In the genomic region with DNA sequence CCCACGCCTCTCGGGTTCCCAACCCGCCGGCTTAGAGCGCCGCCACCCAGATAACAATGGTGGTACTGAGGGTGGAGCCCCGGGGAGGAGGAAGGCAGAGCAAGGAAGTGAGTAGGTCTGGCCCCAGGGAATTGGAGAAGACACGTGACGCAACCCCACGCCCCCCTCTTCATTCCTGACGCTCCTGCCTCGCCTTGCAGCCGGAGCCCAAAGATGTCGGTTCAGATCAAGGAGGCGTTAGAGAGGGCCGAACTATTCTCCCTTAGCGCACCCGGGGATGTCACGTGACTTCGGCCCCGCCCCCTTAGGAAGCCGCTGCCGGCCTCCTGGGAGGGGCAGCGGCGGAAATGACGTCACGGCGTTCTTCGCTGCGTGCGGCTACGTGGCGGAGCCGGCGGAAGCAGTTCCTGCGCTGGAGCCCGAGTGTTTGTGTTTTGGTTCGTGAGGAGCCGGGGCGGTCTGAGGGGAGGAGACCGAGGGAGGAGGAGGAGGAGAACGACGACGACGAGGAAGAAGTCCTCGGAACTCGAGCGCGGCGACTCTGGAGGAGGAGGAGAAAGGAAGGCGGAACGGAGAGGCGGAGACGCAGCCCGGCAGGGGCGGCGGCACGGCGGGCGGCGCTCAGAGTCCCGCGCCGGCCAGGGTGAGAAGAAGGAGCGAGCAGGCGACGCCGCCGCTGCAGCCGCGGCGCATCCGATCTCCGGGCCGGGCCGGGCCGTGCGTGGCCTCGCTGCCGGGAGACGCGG, we compare ENCODE assay signal across 8 mouse cellular contexts. TPM values are rescaled to one million over a fixed set of nuclear protein-coding genes. Genes with fewer than 3 reads are reported as not detected.
DNase-seq lines count a peak whose midpoint lies in the region; ATAC-seq and TF ChIP-seq lines count a peak whose summit lies in the region.

A gene (plus strand): TSS at position 377 of the 746 bp plus-strand sequence.

- H3K4me1 ChIP-seq in cortical plate, adult 2 months (ENCODE audit: control insufficient read depth, insufficient read depth, low read length): peaks cover 3% of the 10 kb centered on the region; the same call in 1 of the 2 replicates
- H3K4me1 ChIP-seq in megakaryocyte, embryonic 14.5 days: peaks cover 40% of the 10 kb centered on the region

- TF ChIP-seq POLR2A in cortical plate, adult 2 months (IDR thresholded peaks at IDR 0.05; ENCODE audit: extremely low read depth, insufficient read depth, low read length): peak; percentile 66

- peak within 1 kb of the TSS; percentile 91 for H3K27ac ChIP-seq in cortical plate, adult 2 months (ENCODE audit: insufficient read depth, low read length)

- H3K4me3 ChIP-seq in cortical plate, adult 2 months (ENCODE audit: insufficient read depth, low read length): peak within 1 kb of the TSS; percentile 55
- peak within 1 kb of the TSS; percentile 97 for H3K4me3 ChIP-seq in megakaryocyte, embryonic 14.5 days (replicated peaks)

- no peaks in the 10 kb centered on the region for H3K9me3 ChIP-seq in megakaryocyte, embryonic 14.5 days

- peak; percentile 98 to 99 for DNase-seq in gastrocnemius, adult 8-10 months (ENCODE audit: low spot score in 2 of 2)
- peak; percentile 90 for DNase-seq in hindlimb bud, embryonic 11.5 days (ENCODE audit: extremely low spot score, low read depth, low spot score)
- peak; percentile 96 to 99 for DNase-seq in left cerebral cortex, adult 8-10 months (ENCODE audit: low spot score in 2 of 2)
- DNase-seq in right cerebral cortex, postnatal 10 days (ENCODE audit: low spot score in 2 of 2): peak; percentile 99 to 100
- peak; percentile 100 for DNase-seq in urinary bladder, postnatal 25 days (ENCODE audit: low spot score)

- TF ChIP-seq CTCF in cortical plate, adult 2 months (IDR thresholded peaks at IDR 0.05; ENCODE audit: extremely low read depth, insufficient read depth, low read length): no peak

- H3K36me3 ChIP-seq in megakaryocyte, embryonic 14.5 days (replicated peaks; ENCODE audit: low read length): peaks cover 15% of the 10 kb centered on the region

- peak; percentile 92 for ATAC-seq in activated CD4-positive, CD25-positive, alpha-beta regulatory T cell, adult 4 months

- H3K27me3 ChIP-seq in megakaryocyte, embryonic 14.5 days (replicated peaks): no peaks in the 10 kb centered on the region

RNA-seq across cellular contexts. Expression of the gene that starts here (rescaled TPM):
- 10 to 100 TPM; 15.6 to 15.9 TPM for polyA plus RNA-seq in activated CD4-positive, CD25-positive, alpha-beta regulatory T cell, adult 4 months (2017; shearing (Covaris generic))
- polyA plus RNA-seq in cortical plate, adult 2 months (2012; rRNA removed): 89.9 TPM in 2 replicates
- total RNA-seq in gastrocnemius, adult 8-10 months (2022): 10 to 100 TPM; 49.0 to 53.9 (median 50.0) TPM
- 100 to 1,000 TPM; 114 to 132 (median 121) TPM for total RNA-seq in left cerebral cortex, adult 8-10 months (2022)
- polyA plus RNA-seq in megakaryocyte, embryonic 14.5 days (2012; ENCODE audit: insufficient read depth, low replicate concordance): 0.94 and 7.2 TPM in 2 replicates

Comparison
In these comparisons a context has a peak if more than half of its experiments do, and no peak if none do; other contexts are left out.
1. Peak in every context shown above with its lines: DNase-seq, ATAC-seq, H3K4me3 ChIP-seq and H3K27ac ChIP-seq.